Mouse (Mus musculus): ENCODE data around the gene Tent5c.
"Not testable (repeated sequence)": the region's sequence is repeated elsewhere in the genome, so short reads cannot be mapped to it uniquely, and the experiment has no call there.

Tent5c gene

DNA sequence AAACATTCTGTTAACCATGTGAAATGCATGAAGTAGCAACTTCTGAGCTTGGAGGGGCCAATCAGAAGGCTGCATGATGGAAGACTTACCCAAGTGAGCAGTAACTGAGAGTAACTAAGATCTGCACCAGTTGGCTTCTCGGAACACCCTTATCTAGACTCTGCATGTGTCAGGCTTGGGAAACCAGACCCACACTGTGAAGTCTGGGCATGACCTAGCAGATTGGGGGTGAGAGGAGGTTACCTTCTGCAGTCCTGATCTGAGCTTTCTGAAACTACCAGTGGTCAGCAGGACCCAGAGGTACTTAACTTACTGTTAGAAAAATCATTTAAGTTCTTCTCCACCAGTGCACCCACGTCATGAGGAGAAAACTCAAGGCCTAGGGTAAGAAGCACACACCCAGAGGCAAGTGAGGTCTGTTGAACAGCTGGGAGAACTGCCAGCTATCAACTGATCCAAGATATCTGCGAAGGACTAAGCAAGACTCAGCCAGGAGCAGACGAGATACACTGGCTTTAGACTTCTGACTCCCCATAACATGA is 50.6 kb downstream of the Tent5c start:
- no peak for DNase-seq (ENCODE audit: low spot score)

DNA sequence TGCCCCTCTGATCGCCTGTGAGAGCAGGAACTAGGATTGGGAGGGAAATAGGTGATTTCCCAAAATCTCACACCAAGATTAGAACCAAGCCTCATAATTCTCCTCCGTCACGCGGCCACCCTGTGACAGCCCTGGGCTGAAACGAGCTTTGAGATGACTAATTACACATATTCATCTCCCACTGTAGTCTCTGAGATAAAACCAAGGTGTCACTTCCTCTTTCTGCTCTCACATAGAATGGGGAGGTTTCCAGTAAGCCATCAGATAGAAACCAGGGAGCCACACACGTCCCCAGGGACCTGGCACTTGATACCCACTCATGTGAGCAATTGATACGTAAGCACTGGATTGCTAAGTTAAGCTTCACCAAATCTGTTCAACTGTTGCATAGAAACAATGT is 52.4 kb downstream of the Tent5c start:
- DNase-seq (ENCODE audit: low spot score): no peak

DNA sequence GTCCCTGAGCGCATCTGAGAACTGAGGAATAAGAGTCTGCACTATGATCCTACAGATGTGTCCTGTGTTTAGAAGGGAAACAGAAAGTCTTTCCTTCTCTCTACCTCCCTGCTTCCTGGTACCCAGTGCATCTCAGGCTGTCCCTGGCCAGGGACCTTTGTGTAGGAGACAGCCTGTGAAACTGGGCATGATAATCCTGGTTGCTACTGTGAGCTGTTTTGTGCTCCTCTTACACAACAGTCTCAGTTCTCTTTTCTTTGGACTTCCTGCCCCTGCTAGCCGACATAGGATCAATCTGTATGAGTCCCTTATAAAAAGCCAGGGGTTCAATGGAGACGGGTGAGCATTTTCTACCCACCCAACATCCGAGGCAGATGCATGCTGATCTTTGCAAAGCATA is 57.4 kb downstream of the Tent5c start:
- DNase-seq (ENCODE audit: low spot score): no peak

DNA sequence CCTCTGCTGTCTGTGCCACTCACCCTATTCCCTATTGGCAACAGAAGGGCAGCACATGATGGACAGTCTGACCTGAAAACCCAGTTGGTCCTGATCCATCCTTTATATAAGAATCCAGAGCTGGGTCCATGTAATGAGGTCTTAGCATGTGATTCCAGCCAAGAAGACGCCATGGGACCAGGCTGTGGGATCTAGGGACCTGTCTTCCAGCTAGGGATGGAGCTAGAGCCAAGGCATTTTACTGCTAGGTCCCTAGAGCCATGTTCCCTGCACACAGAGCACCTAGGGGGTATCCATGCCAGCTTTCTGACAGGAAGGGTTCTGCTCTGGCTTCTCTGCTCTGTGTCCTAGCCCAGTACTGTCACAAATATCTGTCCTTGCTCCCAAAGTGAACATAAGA is 58.4 kb downstream of the Tent5c start:
- no peak for DNase-seq (ENCODE audit: low spot score)

DNA sequence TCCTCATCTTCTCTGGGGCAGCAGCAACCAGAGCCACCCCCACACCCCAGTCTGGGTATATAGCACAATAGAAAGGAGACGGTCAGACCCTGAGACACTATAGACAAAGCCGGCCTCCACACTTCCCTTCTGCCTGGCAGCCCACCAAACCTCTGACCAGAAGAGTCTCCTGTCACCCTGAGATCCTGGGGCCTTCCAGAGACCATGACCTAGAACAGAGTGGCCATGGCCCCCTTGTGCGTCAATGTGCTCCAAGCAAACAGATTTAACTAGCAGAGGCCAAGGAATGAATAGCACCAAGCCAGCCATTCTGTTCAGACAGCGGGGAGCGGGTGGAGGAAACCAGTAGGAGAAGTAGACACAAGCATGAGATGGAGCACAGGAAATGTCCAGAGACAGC is 59.0 kb downstream of the Tent5c start:
- DNase-seq (ENCODE audit: low spot score): no peak

DNA sequence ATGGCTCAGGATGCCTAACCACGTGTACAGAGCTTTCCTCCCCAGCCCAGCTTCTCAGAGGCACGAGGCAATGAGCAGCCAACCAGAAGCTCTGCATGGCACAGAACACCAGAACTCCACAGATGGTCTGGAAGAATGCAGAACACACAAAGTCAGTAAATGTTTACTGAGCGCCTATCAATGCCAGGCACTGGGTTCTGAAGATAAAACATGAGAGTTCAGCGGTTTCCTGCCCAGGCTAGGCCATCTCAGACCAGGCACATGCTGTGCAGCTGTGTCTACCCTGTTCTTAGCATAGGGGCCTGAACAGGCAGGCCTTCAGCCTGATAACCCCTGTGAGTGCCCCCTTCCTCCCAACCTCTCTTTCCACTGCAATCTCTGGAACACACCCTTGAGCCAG is 59.5 kb downstream of the Tent5c start:
- no peak for DNase-seq (ENCODE audit: low spot score)

DNA sequence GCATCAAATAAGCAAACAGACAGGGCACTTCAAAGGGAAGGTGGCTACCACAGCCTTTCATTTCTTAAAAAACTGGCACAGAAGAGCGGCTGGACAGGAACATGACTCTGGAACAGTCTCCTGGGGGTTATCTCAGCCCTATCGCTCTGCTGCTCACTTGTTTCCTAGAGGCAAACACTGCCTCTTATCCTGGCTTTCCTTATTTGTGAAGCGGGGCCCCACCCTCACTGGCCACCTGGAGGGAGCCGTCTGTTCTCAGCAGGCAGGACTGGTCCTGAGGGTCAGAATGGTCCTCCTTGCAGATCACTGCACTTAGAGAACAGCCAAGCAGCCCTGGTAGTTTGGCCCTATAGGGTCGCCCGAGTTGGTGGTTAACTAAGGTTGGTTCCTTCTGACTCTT is 61.6 kb downstream of the Tent5c start:
- DNase-seq (ENCODE audit: low spot score): no peak

DNA sequence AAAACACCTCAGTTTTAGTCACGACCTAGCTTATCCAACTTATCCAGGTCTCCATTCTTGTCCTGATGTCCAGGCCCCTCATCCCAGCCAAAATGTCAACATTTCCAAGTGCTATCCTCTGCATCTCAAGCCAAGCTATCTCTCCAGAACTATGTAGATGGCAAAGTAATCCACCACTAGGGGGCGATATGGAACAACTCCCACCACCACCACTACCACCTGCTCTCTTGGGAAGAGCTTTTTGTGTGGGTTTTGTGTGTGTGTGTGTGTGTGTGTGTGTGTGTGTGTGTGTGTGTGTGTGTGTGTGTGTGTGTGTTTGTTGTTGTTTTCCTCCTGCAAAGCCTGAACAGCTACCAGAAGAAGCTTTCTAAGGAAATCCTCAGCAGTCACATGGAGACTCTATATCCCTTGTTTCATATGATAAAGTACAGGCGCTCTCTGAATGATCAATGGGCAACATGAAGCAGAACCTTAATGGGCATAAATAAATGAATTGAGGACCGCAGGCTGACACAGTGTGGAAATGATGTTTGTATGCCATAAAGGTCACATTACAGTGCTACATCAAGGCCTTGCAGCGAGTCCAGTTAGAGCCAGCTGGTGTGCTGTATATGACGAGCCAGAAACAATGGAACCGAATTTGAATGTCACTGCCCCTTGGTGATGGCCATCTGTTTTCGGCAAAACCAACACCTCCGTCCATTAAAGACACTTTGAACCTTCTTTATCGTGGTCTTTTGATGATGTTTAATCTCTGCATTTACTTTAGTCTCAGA is 66.5 kb downstream of the Tent5c start:
- DNase-seq (ENCODE audit: low spot score): peak; percentile 81

DNA sequence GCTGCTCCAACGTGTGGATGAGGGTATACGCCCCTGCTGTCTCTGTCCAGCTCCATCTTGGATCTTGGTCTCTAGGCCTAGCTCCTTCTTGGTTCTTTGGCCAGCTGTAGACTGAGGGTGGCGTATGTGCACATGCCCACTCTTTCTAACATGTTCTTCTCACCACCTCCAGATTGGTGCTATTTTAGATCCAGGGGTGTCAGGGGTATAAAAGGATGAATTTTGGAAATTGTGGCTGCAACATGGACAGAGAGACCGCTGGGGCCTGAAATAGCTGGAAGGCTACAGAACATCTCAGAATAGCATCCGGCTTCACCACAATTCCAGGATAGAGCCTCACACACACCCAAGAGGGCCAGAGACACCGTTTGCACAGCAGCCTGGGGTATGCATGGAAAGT is 67.8 kb downstream of the Tent5c start:
- no peak for DNase-seq (ENCODE audit: low spot score)

DNA sequence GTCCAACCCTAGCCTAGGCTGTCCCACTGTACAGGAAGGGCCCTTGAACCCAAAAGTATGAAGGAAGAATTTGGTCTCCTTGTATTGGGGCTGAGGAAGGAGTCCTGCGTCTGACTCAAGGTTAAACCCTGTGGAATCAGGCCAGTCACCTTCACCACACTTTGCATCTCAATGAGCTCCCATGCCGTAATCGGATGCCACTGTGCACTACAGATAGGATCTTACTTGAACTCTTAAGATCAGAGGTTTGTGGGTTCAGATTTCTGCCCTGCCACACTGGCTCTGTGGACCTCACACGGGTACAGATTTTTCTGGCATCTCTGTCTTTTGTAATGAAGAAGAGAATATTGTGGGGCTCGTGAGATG is 68.5 kb downstream of the Tent5c start:
- no peak for DNase-seq (ENCODE audit: low spot score)

DNA sequence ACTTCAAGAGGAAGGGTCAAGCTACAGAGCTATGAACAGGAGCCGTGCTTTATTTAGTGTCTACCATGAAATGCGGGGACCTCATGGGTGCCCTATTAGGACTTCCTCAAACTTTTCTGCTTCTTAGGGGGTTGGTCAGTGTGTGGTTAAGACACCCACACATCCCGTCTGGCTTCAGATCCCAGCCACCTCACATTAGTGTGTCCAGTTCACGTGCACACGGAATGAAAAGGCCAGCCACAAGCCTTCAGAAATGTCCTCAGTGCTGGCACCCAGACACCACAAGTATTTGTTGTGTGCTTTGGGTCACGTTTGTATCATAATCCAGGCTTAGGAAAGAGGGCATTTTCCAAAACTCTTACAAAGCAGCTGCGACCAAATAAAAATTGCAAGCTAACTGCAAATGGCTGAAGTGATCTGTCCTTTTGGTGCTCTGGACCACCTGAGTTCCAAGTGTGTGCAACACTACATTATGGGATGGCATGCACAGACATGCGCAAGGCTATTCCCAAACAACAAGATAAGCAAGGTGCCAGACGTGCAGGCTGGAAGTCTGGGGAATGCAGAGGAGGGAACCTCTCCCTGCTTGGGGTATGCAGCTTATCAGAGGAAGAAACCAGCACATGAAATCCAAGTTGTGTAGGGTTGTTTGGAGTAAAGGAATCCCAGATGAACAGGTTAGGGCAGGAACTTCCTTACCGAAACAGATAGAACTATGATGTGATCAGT is 69.0 kb downstream of the Tent5c start:
- DNase-seq (ENCODE audit: low spot score): no peak

DNA sequence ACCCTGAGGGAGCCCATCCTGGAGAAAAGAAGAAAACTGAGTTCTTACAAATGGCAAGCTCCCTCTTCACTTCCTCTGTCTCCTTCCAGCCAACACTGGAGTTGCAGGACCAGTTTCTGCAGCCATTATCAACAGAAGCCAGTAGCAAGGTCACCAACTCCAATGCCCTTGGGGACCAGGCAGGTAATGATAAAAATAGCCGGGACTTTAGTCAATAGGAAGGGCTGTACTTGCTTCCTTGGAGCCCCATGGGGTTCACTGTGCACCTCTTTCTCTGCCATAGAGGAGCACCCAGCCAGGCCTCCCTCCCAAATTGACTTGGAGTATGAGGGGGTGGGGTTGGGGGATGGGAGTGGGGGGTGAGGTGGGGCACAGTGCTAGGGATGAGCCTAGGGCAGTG is 70.7 kb downstream of the Tent5c start:
- no peak for DNase-seq (ENCODE audit: low spot score)

DNA sequence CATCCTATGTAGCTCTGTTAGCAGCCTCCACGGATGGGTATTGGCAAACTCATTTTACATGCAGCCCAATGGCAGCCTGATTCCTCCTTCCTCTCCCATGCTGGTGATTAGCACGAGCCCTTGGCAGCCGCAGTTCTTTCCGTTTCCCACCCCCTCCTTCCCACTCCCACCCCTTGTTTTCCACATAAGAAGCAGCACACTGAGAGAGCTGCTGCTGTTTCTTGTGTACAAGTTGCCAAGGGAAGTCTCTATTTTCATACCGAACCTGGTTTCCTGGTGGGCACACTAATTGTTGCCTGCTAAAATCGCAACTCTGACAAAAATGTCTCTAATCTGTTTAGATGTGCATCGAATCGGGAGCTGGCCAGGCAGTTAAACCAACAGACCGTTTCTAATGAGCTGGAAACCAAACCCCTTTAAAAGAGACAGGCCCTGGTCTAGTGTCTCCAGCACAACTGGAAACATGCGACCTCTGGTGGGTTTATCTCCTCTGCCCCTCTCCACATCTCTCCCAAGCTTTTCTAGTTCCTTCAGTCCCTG is 71.3 kb downstream of the Tent5c start:
- peak; percentile 37 for DNase-seq (ENCODE audit: low spot score)

DNA sequence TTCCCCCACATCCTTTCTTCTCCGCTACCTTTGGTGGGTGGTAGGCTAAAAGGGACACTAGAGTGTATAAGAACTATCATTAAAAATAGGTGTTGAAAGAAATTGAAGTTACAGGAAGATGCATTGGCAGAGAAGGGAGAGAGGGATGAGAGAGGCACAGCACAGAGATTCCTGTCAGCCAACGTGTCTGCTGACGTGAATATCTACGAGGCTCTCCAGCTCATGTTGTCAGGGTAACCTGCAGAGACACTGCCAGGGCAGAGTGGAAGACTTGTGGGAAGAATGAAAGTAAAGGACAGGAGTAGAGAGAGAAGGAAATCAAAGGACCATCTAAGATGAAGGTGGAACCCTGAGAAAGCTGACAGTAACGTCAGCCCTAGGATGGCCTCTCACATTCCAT is 73.5 kb downstream of the Tent5c start:
- DNase-seq (ENCODE audit: low spot score): no peak

DNA sequence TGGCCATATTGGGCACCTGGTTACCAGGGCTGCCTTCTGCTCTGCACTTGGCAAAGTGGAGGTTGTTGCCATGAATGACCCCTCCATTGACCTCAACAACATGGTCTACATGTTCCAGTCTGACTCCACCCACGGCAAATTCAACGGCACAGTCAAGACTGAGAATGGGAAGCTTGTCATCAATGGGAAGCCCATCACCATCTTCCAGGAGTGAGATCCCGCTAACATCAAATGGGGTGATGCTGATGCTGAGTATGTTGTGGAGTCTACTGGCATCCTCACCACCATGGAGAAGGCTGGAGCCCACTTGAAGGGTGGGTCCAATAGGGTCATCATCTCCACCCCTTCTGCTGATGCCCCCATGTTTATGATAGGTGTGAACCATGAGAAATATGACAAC is 75.5 kb downstream of the Tent5c start:
- DNase-seq (ENCODE audit: low spot score): not testable (repeated sequence)

DNA sequence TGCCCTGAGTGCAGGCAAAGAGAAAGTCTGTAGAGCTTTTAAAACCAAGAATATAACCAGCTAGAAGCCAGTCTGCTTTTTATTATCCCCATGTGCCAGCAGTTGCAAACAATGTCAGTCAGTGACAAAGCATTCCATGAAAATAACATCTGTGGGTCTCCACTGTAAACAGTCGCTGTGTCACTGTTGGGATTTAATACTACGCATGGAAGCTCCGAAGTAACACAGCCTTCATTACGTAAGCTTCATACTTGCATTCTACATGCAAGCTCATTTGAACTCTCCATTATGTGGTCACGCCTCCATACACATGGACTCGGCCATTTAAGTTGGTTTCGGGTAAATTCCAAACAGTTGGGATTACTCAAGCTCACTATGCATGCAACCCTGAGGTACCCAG is 77.2 kb downstream of the Tent5c start:
- DNase-seq (ENCODE audit: low spot score): no peak

DNA sequence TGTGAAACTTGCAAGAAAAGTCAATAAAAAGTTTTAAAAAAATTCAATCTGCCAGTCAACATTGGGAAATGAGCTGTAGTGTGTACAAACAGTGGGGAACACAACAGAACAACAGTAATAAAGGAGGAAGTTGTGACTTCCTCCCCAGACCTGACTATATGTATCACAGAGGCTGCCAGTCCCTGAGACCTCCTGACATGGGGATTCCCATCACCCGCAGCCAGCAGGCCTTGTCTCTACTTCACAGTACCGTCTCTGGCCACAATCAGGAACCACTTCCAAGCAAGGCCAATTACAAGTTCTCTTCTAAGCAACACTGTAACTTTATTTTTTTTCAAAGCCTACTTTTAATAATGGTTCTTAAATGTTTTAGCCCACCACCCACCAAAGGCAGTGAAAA is 79.8 kb downstream of the Tent5c start:
- DNase-seq (ENCODE audit: low spot score): no peak

DNA sequence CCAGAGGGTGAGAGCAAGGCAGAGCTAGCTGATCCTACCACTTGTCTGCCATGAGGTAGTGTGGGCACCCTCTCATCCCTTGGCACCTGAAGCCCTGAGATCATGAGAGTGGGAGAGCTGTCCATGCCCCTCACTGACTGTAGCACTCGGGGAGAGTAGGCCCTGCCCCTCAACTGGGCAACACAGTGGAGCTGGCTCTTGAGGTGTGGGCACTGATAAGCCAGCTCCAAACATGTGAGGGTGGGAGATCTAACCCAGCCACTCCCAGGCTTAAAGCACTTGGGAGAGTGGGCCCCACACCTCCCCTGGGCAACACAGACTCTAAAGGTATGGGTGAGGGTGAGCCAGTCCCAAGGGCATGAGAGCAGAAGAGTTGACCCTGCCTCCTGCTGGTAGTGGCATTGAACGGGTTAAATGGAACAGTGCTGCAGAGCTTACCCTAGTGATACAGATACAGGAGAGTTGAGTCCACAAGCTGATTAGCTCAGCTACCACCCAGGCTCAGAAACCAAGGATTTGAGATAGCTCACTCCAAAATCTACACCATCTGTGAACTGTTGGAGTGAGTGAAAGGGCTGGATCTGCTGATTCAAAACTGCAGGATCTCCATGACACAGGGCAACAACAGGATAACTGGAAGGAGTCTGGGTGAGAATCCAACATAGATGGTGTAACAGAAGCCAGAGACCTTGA is 80.6 kb downstream of the Tent5c start:
- no peak for DNase-seq (ENCODE audit: low spot score)

DNA sequence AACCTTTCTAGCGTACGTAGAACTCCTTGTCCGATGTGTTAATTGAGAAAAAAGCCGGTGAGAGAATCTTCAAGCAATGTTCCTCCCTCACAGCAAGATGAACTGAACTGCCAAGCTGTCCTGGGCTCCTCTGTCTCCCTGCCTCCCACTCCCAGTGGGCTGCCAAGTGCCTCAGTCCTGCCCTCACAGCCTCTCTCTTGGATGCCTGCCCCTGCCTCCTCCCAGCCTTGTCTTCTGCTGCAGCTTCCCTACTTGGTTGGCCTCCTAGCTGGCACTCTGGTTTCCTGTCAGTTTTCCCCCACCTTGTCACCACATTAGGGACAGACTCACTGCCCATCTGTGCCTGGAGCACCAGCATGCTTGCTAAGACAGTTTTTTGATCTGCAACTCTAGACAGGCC is 86.5 kb downstream of the Tent5c start:
- DNase-seq (ENCODE audit: low spot score): no peak
